Mouse (Mus musculus) forebrain, embryonic 13.5 days (tissue): ENCODE data around the gene Myo5a. TPM values are rescaled to one million over a fixed set of nuclear protein-coding genes. Genes with fewer than 3 reads are reported as not detected.
A peak's percentile ranks its signal among the peaks of the same experiment; 100 is the strongest.
"Not testable (repeated sequence)": the region's sequence is repeated elsewhere in the genome, so short reads cannot be mapped to it uniquely, and the experiment has no call there.

Experiments used
- ATAC-seq: fragments of 200-750 bp; cut with Nextera tagmentation; 2 replicates; pipeline ENCODE4 v1.8.0; 2017
- H3K27ac ChIP-seq: fragments of 300-500 bp; sonication (generic); 2 replicates; pipeline ENCODE4 v1.5.1; 2015; ENCODE audit warnings: inconsistent platforms, mild to moderate bottlenecking, moderate library complexity
- H3K27me3 ChIP-seq: fragments of 300-500 bp; sonication (generic); 2 replicates; pipeline ENCODE4 v1.6.1; 2015; ENCODE audit warnings: mild to moderate bottlenecking, inconsistent platforms
- H3K36me3 ChIP-seq: fragments of 300-500 bp; sonication (generic); 2 replicates; pipeline ENCODE4 v1.6.1; 2015; ENCODE audit warnings: mild to moderate bottlenecking, inconsistent platforms; ENCODE audit not compliant: poor library complexity, severe bottlenecking
- H3K4me1 ChIP-seq: fragments of 300-500 bp; sonication (generic); 2 replicates; pipeline ENCODE4 v1.6.1; 2015; ENCODE audit warnings: inconsistent platforms
- H3K4me2 ChIP-seq: fragments of 300-500 bp; sonication (generic); 2 replicates; pipeline ENCODE4 v1.6.1; 2015; ENCODE audit warnings: inconsistent platforms, mild to moderate bottlenecking, moderate library complexity
- H3K4me3 ChIP-seq: fragments of 300-500 bp; sonication (generic); 2 replicates; pipeline ENCODE4 v1.5.1; 2015; ENCODE audit warnings: mild to moderate bottlenecking, inconsistent platforms
- H3K9ac ChIP-seq: fragments of 300-500 bp; sonication (generic); 2 replicates; pipeline ENCODE4 v1.6.1; 2015; ENCODE audit warnings: mild to moderate bottlenecking, inconsistent platforms
- H3K9me3 ChIP-seq: fragments of 300-500 bp; sonication (generic); replicated peaks from 2 replicates; pipeline ENCODE4 v1.6.1; 2016; ENCODE audit warnings: inconsistent platforms
- WGBS: fragments of 180-500 bp; shearing (Covaris S2); methylation state at CpG from one replicate; pipeline ENCODE4 v1.1.7; 2015; 5-methylcytosine and 5-hydroxymethylcytosine counted together
- polyA plus RNA-seq: library from polyadenylated mRNA; unstranded; fragments of >200 nt; fragmentation: Nextera tagmentation; extraction: Ambion mirVana; gene quantifications from 2 replicates; pipeline ENCODE4 v1.2.1, GENCODE M21; 2015

Myo5a gene
- polyA plus RNA-seq, 1 experiment from 2014 or later: 26.9 TPM

DNA sequence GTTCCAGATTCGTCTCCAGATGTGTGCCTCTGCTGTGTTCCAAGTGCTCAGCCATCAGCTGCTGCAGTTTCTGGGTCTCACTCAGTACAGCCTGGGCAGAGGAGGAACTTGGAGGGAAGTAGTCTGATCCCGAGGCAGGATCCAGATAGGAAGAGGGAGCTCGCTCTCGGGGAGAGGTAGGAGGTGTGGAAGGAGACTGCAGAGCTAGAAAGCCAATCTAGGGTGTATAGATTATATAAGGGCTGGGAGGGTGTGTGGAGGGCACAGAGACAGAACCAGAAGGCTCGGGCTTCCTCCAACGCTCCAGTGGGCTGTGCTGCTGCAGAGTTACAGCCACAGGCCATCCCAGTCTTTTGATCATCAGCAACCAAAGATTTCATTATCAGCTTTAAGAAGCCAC lies 172.2 kb downstream of the Myo5a start:
- no peak for ATAC-seq
- H3K9ac ChIP-seq: no peak overlapping the region
- WGBS: 87% methylated on average over 6 of the region's 6 CpGs

DNA sequence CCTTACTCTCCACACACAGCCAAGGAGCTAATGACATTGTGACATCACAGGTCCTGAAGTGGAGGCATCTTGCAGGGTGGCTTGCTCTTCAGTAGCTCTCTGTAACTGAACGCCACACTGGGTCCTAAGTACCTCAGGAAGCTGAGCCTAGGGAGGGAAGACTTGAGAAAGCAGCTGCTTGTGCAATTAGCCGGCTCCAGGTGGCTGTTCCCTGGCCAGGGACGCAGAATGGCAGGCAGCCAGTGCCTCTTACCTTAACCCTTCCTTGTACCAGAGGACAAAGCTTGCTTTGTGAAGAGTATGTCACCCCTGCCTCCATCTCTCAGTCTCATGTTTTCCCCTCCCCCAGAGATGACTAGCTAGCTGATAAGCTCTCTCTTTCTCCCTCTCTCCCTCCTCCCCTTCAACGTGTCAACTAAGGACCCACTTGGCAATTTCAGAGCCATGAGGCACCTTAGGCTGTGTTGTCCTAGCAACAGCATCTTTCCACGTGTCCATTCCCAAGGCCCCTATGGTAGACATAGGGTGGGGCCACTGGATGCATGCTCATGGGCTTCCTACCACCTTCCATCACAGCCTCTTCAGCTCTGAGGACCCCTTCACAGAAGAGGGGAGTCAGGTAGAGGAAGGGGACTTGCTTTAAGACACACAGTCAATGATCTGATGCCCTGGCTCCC lies 173.1 kb downstream of the Myo5a start:
- Histone ChIP-seq H3K9ac (no peak overlapping the region), H3K9me3 (no peaks in the 10 kb centered on the region), H3K4me2 (no peak overlapping the region), H3K27me3 (no peaks in the 10 kb centered on the region), H3K4me1 (peaks cover 10% of the 10 kb centered on the region), H3K27ac (peak overlapping the region; percentile 31), H3K36me3 (no peaks in the 10 kb centered on the region), H3K4me3 (no peak overlapping the region)
- WGBS: 23% methylated on average over 5 of the region's 5 CpGs
- ATAC-seq: peak; percentile 48; the same call in 1 of the 2 replicates

More for the DNA sequence above, 172.2 kb downstream of the Myo5a start:
- Histone ChIP-seq H3K4me1 (peaks cover 10% of the 10 kb centered on the region), H3K36me3 (no peaks in the 10 kb centered on the region), H3K4me3 (no peak overlapping the region), H3K4me2 (no peak overlapping the region), H3K27ac (no peak overlapping the region), H3K9me3 (no peaks in the 10 kb centered on the region), H3K27me3 (no peaks in the 10 kb centered on the region)

DNA sequence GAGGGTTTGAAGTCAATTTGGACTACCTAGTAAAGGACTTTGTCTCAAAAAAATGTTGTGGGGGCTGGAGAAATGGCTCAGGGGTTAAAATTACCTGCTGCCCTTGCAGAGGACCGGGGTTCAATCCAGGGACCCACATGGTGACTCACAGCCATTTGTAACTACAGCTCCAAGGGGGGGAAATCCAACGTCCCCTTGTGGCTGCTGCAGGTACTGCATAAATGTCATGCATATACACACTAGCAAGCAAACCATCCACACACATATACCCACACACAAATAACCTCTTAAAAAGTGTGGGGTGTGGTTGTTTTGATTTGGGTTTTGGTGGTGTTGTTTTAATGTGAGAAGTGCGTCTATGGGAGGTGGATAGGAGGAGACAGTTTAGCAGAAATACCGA lies 173.7 kb downstream of the Myo5a start:
- peaks cover 10% of the 10 kb centered on the region for H3K4me1 ChIP-seq
- no peaks in the 10 kb centered on the region for H3K9me3 ChIP-seq
- no peak for ATAC-seq
- H3K27ac ChIP-seq: no peak overlapping the region
- no peak overlapping the region for H3K4me3 ChIP-seq
- H3K36me3 ChIP-seq: no peaks in the 10 kb centered on the region
- no peak overlapping the region for H3K9ac ChIP-seq
- no peaks in the 10 kb centered on the region for H3K27me3 ChIP-seq
- no peak overlapping the region for H3K4me2 ChIP-seq
- 85% methylated on average over 4 of the region's 4 CpGs for WGBS

DNA sequence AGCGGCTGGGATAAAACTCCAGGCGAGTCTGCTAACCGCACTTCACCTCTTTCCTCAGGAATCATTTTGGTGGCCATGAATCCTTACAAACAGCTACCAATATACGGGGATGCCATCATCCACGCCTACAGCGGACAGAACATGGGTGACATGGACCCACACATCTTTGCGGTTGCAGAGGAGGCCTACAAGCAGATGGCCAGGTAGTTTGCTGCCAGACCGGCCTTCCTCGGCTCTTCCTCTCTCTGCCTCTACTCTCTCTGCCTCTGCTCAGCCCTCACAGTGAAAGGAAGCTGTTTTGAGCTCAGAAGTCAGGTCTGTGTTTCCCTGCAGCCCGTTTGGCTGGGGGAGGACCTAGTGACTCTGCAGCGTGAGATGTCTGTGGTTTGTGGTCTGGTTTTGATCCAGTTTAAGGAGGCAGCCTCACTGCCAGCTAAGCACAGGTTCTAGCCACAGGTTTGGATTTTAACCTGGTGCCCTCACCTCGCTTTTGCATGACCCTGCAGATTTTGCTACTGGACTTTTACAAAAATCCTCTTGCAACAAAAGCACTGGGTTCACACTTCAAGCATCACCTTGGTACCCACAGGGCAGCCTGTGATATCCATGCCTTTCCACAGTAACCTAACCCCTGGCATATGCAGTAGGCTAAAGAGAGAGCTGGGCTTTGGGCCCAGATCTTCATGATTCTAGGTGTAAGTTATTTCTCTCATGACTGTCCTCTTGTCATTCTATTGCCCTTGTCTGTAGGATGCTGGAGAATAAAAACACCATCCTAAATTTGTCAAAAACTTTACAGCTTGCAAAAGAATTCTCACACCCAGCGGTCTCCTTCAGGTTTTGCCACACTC lies 175.5 kb downstream of the Myo5a start:
- peaks cover 10% of the 10 kb centered on the region for H3K4me1 ChIP-seq
- no peak overlapping the region for H3K9ac ChIP-seq
- no peak for ATAC-seq
- H3K4me3 ChIP-seq: no peak overlapping the region
- WGBS: 90% methylated on average over 13 of the region's 13 CpGs
- H3K27ac ChIP-seq: no peak overlapping the region
- no peaks in the 10 kb centered on the region for H3K36me3 ChIP-seq
- H3K4me2 ChIP-seq: no peak overlapping the region
- no peaks in the 10 kb centered on the region for H3K27me3 ChIP-seq
- no peaks in the 10 kb centered on the region for H3K9me3 ChIP-seq

DNA sequence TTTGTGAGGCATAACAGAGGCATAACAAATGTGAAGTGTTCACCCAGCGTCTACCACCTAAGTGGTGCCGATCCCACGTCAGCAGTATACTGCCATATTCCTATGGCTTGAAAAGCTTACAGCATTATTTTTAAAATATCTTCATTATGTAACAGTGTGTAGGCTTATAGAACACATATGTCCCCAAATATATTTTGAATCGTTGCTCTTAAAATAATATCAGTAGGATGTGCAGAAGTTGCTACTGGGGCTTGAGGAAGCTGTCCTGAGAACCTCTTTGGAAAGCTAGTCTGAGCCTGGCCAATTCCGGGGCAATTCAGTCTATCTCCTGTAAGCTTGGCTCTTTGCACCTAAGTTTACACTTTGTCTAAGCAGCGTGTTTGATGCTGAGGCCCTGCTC lies 177.1 kb downstream of the Myo5a start:
- no peak overlapping the region for H3K9ac ChIP-seq
- no peak overlapping the region for H3K4me3 ChIP-seq
- no peak for ATAC-seq
- H3K4me2 ChIP-seq: no peak overlapping the region
- H3K27me3 ChIP-seq: no peaks in the 10 kb centered on the region
- H3K36me3 ChIP-seq: no peaks in the 10 kb centered on the region
- 93% methylated on average over 6 of the region's 6 CpGs for WGBS
- H3K27ac ChIP-seq: no peak overlapping the region
- peaks cover 10% of the 10 kb centered on the region for H3K4me1 ChIP-seq
- no peaks in the 10 kb centered on the region for H3K9me3 ChIP-seq

DNA sequence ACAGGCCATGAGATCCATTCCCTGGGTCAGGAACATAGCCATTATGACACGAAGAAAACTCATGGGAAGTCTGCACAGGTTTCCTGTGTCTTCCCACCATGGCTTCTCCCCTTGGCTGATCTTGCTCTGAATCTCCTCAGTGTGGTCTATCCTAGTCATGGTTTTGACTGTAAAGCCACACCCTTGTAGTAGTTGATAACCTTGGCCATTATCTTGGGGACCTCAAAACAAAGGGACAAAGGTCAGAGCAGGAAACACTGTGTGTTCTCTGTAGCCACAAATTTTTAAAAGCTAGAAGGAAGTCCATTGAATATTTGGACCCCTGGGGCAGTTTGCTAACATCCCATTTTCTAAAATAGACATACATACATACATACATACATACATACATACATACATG lies 177.5 kb downstream of the Myo5a start:
- Histone ChIP-seq H3K4me3 (no peak overlapping the region), H3K27me3 (no peaks in the 10 kb centered on the region), H3K4me2 (no peak overlapping the region), H3K4me1 (peaks cover 10% of the 10 kb centered on the region), H3K9me3 (no peaks in the 10 kb centered on the region), H3K36me3 (no peaks in the 10 kb centered on the region), H3K27ac (no peak overlapping the region), H3K9ac (no peak overlapping the region)
- no peak for ATAC-seq
- WGBS: 81% methylated on average over 1 of the region's 1 CpGs

DNA sequence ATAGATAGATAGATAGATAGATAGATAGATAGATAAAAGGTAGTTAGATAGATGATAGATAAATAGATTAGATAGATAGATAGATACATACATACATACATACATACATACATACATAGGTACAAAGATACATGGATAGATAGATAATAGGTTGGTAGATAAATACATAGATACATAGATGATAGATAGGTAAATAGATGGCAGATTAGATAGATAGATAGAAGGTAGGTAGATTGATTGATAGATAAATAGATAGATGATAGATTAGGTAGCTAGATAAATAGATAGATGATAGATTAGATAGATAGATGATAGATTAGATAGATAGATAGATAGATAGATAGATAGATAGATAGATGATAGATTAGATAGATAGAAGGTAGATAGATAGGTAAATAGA lies 178.1 kb downstream of the Myo5a start:
- H3K4me3 ChIP-seq: no peak overlapping the region
- peak overlapping the region; percentile 30; the same call in 1 of the 2 replicates for H3K9ac ChIP-seq
- H3K9me3 ChIP-seq: no peaks in the 10 kb centered on the region
- peaks cover 8% of the 10 kb centered on the region for H3K4me1 ChIP-seq
- no peaks in the 10 kb centered on the region for H3K27me3 ChIP-seq
- H3K27ac ChIP-seq: no peak overlapping the region
- no peaks in the 10 kb centered on the region for H3K36me3 ChIP-seq
- ATAC-seq: no peak
- H3K4me2 ChIP-seq: no peak overlapping the region

DNA sequence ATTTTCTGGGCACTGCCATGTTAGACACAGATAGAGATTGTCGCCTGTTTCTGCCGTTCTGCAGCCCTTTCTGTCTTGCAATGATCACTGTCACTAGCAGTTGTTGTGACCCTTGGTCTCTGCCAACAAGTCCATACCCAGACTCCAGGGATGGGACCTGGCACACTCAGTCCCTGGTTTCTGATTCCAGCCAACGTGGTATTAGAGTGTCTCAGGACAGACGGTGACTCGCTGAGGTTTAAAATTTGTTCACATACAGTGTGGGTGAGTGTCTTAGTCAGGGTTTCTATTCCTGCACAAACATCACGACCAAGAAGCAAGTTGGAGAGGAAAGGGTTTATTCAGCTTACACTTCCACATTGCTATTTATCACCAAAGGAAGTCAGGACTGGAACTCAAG lies 182.3 kb downstream of the Myo5a start:
- WGBS: 77% methylated on average over 6 of the region's 6 CpGs
- H3K4me2 ChIP-seq, ATAC-seq, H3K9me3 ChIP-seq, H3K4me3 ChIP-seq, H3K36me3 ChIP-seq, H3K27me3 ChIP-seq, H3K9ac ChIP-seq, H3K27ac ChIP-seq: not testable (repeated sequence)
- peaks cover 13% of the 10 kb centered on the region; the same call in 1 of the 2 replicates for H3K4me1 ChIP-seq

DNA sequence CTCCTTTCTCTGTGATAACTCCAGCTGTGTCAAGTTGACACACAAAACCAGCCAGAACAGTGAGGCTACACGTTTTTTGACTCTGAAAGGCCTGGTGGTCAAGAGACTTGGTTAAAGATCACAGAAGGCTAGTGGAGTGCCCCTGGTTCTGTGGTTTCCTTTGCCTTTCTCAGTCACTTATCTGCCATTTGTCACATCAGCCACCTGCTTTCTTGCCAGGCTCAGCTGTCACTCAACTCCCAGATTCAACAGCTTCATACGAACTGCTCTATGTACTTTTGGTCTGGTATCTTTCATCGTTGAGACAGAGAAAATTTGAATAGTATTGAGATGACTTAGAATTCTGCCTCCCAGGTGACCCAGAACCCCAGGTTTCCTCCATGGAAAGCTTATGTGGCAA lies 183.0 kb downstream of the Myo5a start:
- H3K4me3 ChIP-seq: no peak overlapping the region
- H3K4me2 ChIP-seq: no peak overlapping the region
- peak overlapping the region; percentile 80 for H3K27ac ChIP-seq
- no peak overlapping the region for H3K9ac ChIP-seq
- no peaks in the 10 kb centered on the region for H3K9me3 ChIP-seq
- no peaks in the 10 kb centered on the region for H3K27me3 ChIP-seq
- peaks cover 13% of the 10 kb centered on the region; the same call in 1 of the 2 replicates for H3K4me1 ChIP-seq
- H3K36me3 ChIP-seq: no peaks in the 10 kb centered on the region
- ATAC-seq: no peak
- WGBS: 58% methylated on average over 3 of the region's 3 CpGs

DNA sequence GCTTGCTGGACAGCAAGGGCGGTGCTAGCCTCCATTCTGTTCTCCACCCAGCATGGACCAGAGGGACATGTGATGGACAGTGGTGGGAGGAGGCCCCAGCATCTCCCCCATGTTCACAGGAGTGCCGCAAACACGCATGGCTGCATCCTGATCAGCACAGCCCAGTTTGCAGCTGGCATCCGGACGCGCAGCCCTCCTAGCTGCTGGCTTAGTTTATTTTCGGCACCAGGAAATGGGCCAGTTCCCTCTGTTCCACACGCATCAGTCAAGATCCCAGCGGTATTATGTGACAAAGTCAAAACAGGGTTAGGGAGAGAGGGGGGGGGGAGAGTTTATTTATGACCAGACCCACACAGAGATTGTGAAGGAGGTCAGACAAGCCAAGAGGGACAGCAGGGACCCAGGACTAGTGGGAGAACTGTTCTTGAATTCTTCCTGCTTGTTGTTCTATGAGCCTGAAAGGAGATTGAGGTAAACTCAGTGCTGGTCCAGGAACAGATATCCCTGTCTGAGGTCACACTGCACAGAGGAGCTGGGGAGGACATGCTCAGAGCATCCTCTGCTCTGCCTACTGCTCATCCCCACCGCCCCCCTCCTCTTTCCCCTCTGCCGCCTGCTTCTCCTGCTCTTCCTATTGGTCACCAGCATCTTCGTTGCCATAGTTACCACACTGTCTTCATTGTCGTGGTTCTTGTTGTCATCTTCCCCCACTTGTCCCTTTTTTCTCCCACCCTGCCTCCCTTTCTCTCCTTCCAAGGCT lies 183.6 kb downstream of the Myo5a start:
- no peaks in the 10 kb centered on the region for H3K9me3 ChIP-seq
- H3K27ac ChIP-seq: peak overlapping the region; percentile 80
- no peak overlapping the region for H3K4me3 ChIP-seq
- H3K4me2 ChIP-seq: no peak overlapping the region
- H3K4me1 ChIP-seq: peaks cover 13% of the 10 kb centered on the region; the same call in 1 of the 2 replicates
- H3K27me3 ChIP-seq: no peaks in the 10 kb centered on the region
- 62% methylated on average over 13 of the region's 13 CpGs for WGBS
- ATAC-seq: peak; percentile 94
- H3K9ac ChIP-seq: no peak overlapping the region; the same call in 1 of the 2 replicates
- no peaks in the 10 kb centered on the region for H3K36me3 ChIP-seq

DNA sequence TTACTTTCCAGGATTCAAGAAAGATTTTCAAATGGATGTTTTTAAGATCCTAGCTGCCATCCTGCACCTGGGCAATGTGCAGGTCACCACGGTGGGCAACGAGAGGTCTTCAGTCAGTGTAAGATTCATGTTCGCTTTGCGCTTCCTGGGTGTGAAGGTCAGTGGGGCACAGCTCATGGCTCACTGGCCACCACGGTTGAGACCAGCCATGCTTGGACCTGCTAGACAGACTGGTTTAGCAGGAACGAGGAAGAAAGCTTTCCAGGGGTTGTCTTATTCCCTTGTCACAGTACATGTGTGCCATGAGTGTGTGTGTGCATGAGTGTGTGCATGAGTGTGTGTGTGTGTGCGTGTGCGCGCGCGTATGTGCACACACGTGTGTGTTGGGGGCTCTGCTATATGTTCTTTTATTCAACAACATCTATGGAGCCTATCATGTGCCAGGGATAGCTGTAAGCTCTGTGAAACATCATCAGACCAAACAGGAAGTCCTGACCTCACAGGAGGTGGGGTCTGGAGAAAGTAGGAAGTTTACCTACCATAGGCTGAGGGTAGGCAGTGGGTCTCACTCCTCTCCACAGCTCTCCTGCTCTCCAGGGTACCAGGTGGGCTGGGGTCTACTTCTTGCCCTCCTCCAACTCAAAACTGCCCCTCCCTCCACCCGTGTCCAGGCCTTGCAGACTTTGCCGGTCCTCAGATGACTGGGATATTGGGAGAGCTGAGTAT lies 185.2 kb downstream of the Myo5a start:
- Histone ChIP-seq H3K27me3 (no peaks in the 10 kb centered on the region), H3K9ac (no peak overlapping the region), H3K4me2 (no peak overlapping the region), H3K36me3 (no peaks in the 10 kb centered on the region), H3K27ac (no peak overlapping the region), H3K4me3 (no peak overlapping the region), H3K9me3 (no peaks in the 10 kb centered on the region), H3K4me1 (peaks cover 16% of the 10 kb centered on the region)
- 94% methylated on average over 14 of the region's 14 CpGs for WGBS
- ATAC-seq: no peak
